Mouse (Mus musculus) cortical plate, adult 2 months (tissue): Measurements from ENCODE around the gene Sall2.

Source experiments
- CTCF ChIP-seq: fragments of 200-500 bp; IDR thresholded peaks from 2 replicates; pipeline ENCODE4 v1.5.1; 2011; ENCODE audit warnings: mild to moderate bottlenecking, control low read depth, low read length; ENCODE audit not compliant: insufficient read depth; ENCODE audit errors: extremely low read depth
- POLR2A ChIP-seq: fragments of 200-500 bp; IDR thresholded peaks from 2 replicates; pipeline ENCODE4 v1.6.1; 2011; ENCODE audit warnings: mild to moderate bottlenecking, low read length, control low read depth; ENCODE audit not compliant: insufficient read depth; ENCODE audit errors: extremely low read depth

- no peak for TF ChIP-seq POLR2A
- TF ChIP-seq CTCF, result no peak
These were observed 14.4 kb downstream of the Sall2 start for GRCm38 (mm10) chr14:52313931-52314807.
